Mouse (Mus musculus): ENCODE results near the gene Hnrnpu. TPM values are rescaled to one million over a fixed set of nuclear protein-coding genes. Genes with fewer than 3 reads are reported as not detected.
"Not testable (repeated sequence)": the region's sequence is repeated elsewhere in the genome, so short reads cannot be mapped to it uniquely, and the experiment has no call there.

Hnrnpu gene
- polyA plus RNA-seq, 1 experiment from 2014 or later = 131 TPM

GRCm38 (mm10) chr1:178287601-178288176 is 49.9 kb downstream of the Hnrnpu start:
- ATAC-seq = no peak
- no peak for TF ChIP-seq CTCF (IDR thresholded peaks at IDR 0.05; ENCODE audit: low read depth)

GRCm38 (mm10) chr1:178283946-178284720 is 53.5 kb downstream of the Hnrnpu start:
- TF ChIP-seq CTCF (IDR thresholded peaks at IDR 0.05; ENCODE audit: low read depth) = no peak
- H3K27me3 ChIP-seq (replicated peaks; ENCODE audit: control insufficient read depth, insufficient read depth, low read length) = no peaks in the 10 kb centered on the region
- no peak overlapping the region for H3K4me3 ChIP-seq (ENCODE audit: low read depth, low read length)
- no peak overlapping the region for H3K4me2 ChIP-seq (replicated peaks; ENCODE audit: low read depth)
- H3K27ac ChIP-seq (ENCODE audit: low read depth, low read length) = no peak overlapping the region
- 64% methylated on average over 2 of the region's 2 CpGs for WGBS
- no peaks in the 10 kb centered on the region for H3K4me1 ChIP-seq (replicated peaks; ENCODE audit: control insufficient read depth, insufficient read depth, low read length)
- no peaks in the 10 kb centered on the region for H3K9me3 ChIP-seq (ENCODE audit: control insufficient read depth)
- no peaks in the 10 kb centered on the region for H3K36me3 ChIP-seq (ENCODE audit: control insufficient read depth, insufficient read depth)
- ATAC-seq = no peak
- no peak overlapping the region for H3K9ac ChIP-seq (ENCODE audit: low read depth, low read length)

More at GRCm38 (mm10) chr1:178287601-178288176, 49.9 kb downstream of the Hnrnpu start:
- H3K36me3 ChIP-seq (ENCODE audit: control insufficient read depth, insufficient read depth) = no peaks in the 10 kb centered on the region
- no peaks in the 10 kb centered on the region for H3K27me3 ChIP-seq (replicated peaks; ENCODE audit: control insufficient read depth, insufficient read depth, low read length)
- H3K9me3 ChIP-seq (ENCODE audit: control insufficient read depth) = no peaks in the 10 kb centered on the region
- no peak overlapping the region for H3K4me2 ChIP-seq (replicated peaks; ENCODE audit: low read depth)
- no peaks in the 10 kb centered on the region for H3K4me1 ChIP-seq (replicated peaks; ENCODE audit: control insufficient read depth, insufficient read depth, low read length)
- H3K9ac ChIP-seq (ENCODE audit: low read depth, low read length) = no peak overlapping the region
- 60% methylated on average over 8 of the region's 8 CpGs for WGBS
- H3K27ac ChIP-seq (ENCODE audit: low read depth, low read length) = no peak overlapping the region
- no peak overlapping the region for H3K4me3 ChIP-seq (ENCODE audit: low read depth, low read length)

GRCm38 (mm10) chr1:178283314-178283713 is 54.3 kb downstream of the Hnrnpu start:
- not testable (repeated sequence) for H3K4me3 ChIP-seq (ENCODE audit: low read depth, low read length); H3K27ac ChIP-seq (ENCODE audit: low read depth, low read length); H3K36me3 ChIP-seq (ENCODE audit: control insufficient read depth, insufficient read depth); H3K27me3 ChIP-seq (replicated peaks; ENCODE audit: control insufficient read depth, insufficient read depth, low read length); H3K9ac ChIP-seq (ENCODE audit: low read depth, low read length); H3K9me3 ChIP-seq (ENCODE audit: control insufficient read depth); H3K4me1 ChIP-seq (replicated peaks; ENCODE audit: control insufficient read depth, insufficient read depth, low read length); H3K4me2 ChIP-seq (replicated peaks; ENCODE audit: low read depth); ATAC-seq
- 77% methylated on average over 3 of the region's 3 CpGs for WGBS

GRCm38 (mm10) chr1:178276054-178276911 is 61.3 kb downstream of the Hnrnpu start:
- TF ChIP-seq CTCF (IDR thresholded peaks at IDR 0.05; ENCODE audit: low read depth) = 0 out of 2 replicates have a peak, but pooled peaks have one; percentile 1

GRCm38 (mm10) chr1:178275738-178276053 is 61.9 kb downstream of the Hnrnpu start:
- H3K4me1 ChIP-seq (replicated peaks; ENCODE audit: control insufficient read depth, insufficient read depth, low read length) = no peaks in the 10 kb centered on the region
- WGBS = 5% methylated on average over 11 of the region's 11 CpGs
- peak overlapping the region; percentile 95 for H3K4me2 ChIP-seq (replicated peaks; ENCODE audit: low read depth)
- H3K27me3 ChIP-seq (replicated peaks; ENCODE audit: control insufficient read depth, insufficient read depth, low read length) = peaks cover 14% of the 10 kb centered on the region; the same call in 1 of the 2 replicates
- peak overlapping the region; percentile 66 for H3K9ac ChIP-seq (ENCODE audit: low read depth, low read length)
- no peaks in the 10 kb centered on the region for H3K9me3 ChIP-seq (ENCODE audit: control insufficient read depth)
- no peak; the same call in 1 of the 2 replicates for ATAC-seq
- no peak overlapping the region for H3K27ac ChIP-seq (ENCODE audit: low read depth, low read length)
- peak overlapping the region; percentile 60 for H3K4me3 ChIP-seq (ENCODE audit: low read depth, low read length)
- no peaks in the 10 kb centered on the region; the same call in 1 of the 2 replicates for H3K36me3 ChIP-seq (ENCODE audit: control insufficient read depth, insufficient read depth)
- no peak for TF ChIP-seq CTCF (IDR thresholded peaks at IDR 0.05; ENCODE audit: low read depth)

More at GRCm38 (mm10) chr1:178276054-178276911, 61.3 kb downstream of the Hnrnpu start:
- peak overlapping the region; percentile 66 for H3K9ac ChIP-seq (ENCODE audit: low read depth, low read length)
- H3K4me2 ChIP-seq (replicated peaks; ENCODE audit: low read depth) = peak overlapping the region; percentile 95
- H3K4me3 ChIP-seq (ENCODE audit: low read depth, low read length) = peak overlapping the region; percentile 60
- peaks cover 13% of the 10 kb centered on the region; the same call in 1 of the 2 replicates for H3K27me3 ChIP-seq (replicated peaks; ENCODE audit: control insufficient read depth, insufficient read depth, low read length)
- no peak overlapping the region; the same call in 1 of the 2 replicates for H3K27ac ChIP-seq (ENCODE audit: low read depth, low read length)
- ATAC-seq = peak; percentile 77
- no peaks in the 10 kb centered on the region; the same call in 1 of the 2 replicates for H3K36me3 ChIP-seq (ENCODE audit: control insufficient read depth, insufficient read depth)
- no peaks in the 10 kb centered on the region for H3K4me1 ChIP-seq (replicated peaks; ENCODE audit: control insufficient read depth, insufficient read depth, low read length)
- no peaks in the 10 kb centered on the region for H3K9me3 ChIP-seq (ENCODE audit: control insufficient read depth)
- 1% methylated on average over 81 of the region's 87 CpGs for WGBS

Data from intestine, postnatal 0 days (tissue).